Mouse (Mus musculus): ENCODE measurements around the gene Gnmt. TPM values are rescaled to one million over a fixed set of nuclear protein-coding genes. Genes with fewer than 3 reads are reported as not detected.

Gene Gnmt
- polyA plus RNA-seq, 1 experiment from 2014 or later: 0.90 TPM

Other genes with a start within 250 kb of the Gnmt start
- 4.6 and 4.7 TPM in 2 replicates for gene Ttbk1, start 241.5 kb downstream of the Gnmt start, polyA plus RNA-seq (2015; fragmentation: Nextera tagmentation; extraction: Ambion mirVana)
- gene Dnph1, start 232.5 kb downstream of the Gnmt start, polyA plus RNA-seq (2015; fragmentation: Nextera tagmentation; extraction: Ambion mirVana): 20.4 and 21.8 TPM in 2 replicates
- 17.1 and 21.6 TPM in 2 replicates for gene Cul9, start 182.8 kb downstream of the Gnmt start, polyA plus RNA-seq (2015; fragmentation: Nextera tagmentation; extraction: Ambion mirVana)
- gene Srf, start 173.0 kb downstream of the Gnmt start, polyA plus RNA-seq (2015; fragmentation: Nextera tagmentation; extraction: Ambion mirVana): 4.6 and 4.8 TPM in 2 replicates
- gene Ptk7, start 99.7 kb downstream of the Gnmt start, polyA plus RNA-seq (2015; fragmentation: Nextera tagmentation; extraction: Ambion mirVana): 39.9 and 40.7 TPM in 2 replicates
- gene Klc4, start 83.1 kb downstream of the Gnmt start, polyA plus RNA-seq (2015; fragmentation: Nextera tagmentation; extraction: Ambion mirVana): 45.1 and 45.9 TPM in 2 replicates
- gene Mrpl2, start 82.9 kb downstream of the Gnmt start, polyA plus RNA-seq (2015; fragmentation: Nextera tagmentation; extraction: Ambion mirVana): 73.5 and 75.6 TPM in 2 replicates
- gene Cul7, start 78.8 kb downstream of the Gnmt start, polyA plus RNA-seq (2015; fragmentation: Nextera tagmentation; extraction: Ambion mirVana): 40.0 and 41.2 TPM in 2 replicates
- 52.3 and 56.2 TPM in 2 replicates for gene Rrp36, start 54.8 kb downstream of the Gnmt start, polyA plus RNA-seq (2015; fragmentation: Nextera tagmentation; extraction: Ambion mirVana)
- gene Mea1, start 50.4 kb downstream of the Gnmt start, polyA plus RNA-seq (2015; fragmentation: Nextera tagmentation; extraction: Ambion mirVana): 257 and 261 TPM in 2 replicates
- 162 and 164 TPM in 2 replicates for gene Klhdc3, start 48.3 kb downstream of the Gnmt start, polyA plus RNA-seq (2015; fragmentation: Nextera tagmentation; extraction: Ambion mirVana)
- 78.2 and 79.7 TPM in 2 replicates for gene Ppp2r5d, start 24.1 kb downstream of the Gnmt start, polyA plus RNA-seq (2015; fragmentation: Nextera tagmentation; extraction: Ambion mirVana)
- 24.4 and 24.7 TPM in 2 replicates for gene Pex6, start 17.7 kb downstream of the Gnmt start, polyA plus RNA-seq (2015; fragmentation: Nextera tagmentation; extraction: Ambion mirVana)
- gene Cnpy3, start 23.0 kb upstream of the Gnmt start, polyA plus RNA-seq (2015; fragmentation: Nextera tagmentation; extraction: Ambion mirVana): 66.1 and 67.1 TPM in 2 replicates
- gene Ptcra, start 34.5 kb upstream of the Gnmt start, polyA plus RNA-seq (2015; fragmentation: Nextera tagmentation; extraction: Ambion mirVana): 0.26 and 0.40 TPM in 2 replicates
- gene 2310039H08Rik, start 43.5 kb upstream of the Gnmt start, polyA plus RNA-seq (2015; fragmentation: Nextera tagmentation; extraction: Ambion mirVana): 49.4 and 58.4 TPM in 2 replicates
- 92.8 and 113 TPM in 2 replicates for gene Rpl7l1, start 53.5 kb upstream of the Gnmt start, polyA plus RNA-seq (2015; fragmentation: Nextera tagmentation; extraction: Ambion mirVana)
- 5.9 and 7.8 TPM in 2 replicates for gene Bicral, start 129.3 kb upstream of the Gnmt start, polyA plus RNA-seq (2015; fragmentation: Nextera tagmentation; extraction: Ambion mirVana)
- 58.7 and 63.7 TPM in 2 replicates for gene Tbcc, start 161.5 kb upstream of the Gnmt start, polyA plus RNA-seq (2015; fragmentation: Nextera tagmentation; extraction: Ambion mirVana)
- not detected in 2 replicates for gene Prph2, start 181.3 kb upstream of the Gnmt start, polyA plus RNA-seq (2015; fragmentation: Nextera tagmentation; extraction: Ambion mirVana)

All from hindbrain, embryonic 13.5 days (tissue).